Mouse (Mus musculus) G1E (cell line): ENCODE results near the gene Tmem204. TPM values are rescaled to one million over a fixed set of nuclear protein-coding genes. Genes with fewer than 3 reads are reported as not detected.

Source experiments
- ATAC-seq: 2 replicates; pipeline ENCODE4 v1.8.0; 2016; ENCODE audit warnings: mild to moderate bottlenecking; ENCODE audit not compliant: insufficient number of reproducible peaks, poor library complexity, low FRiP score, severe bottlenecking; ENCODE audit errors: extremely low read depth
- DNase-seq: peaks from one replicate; pipeline ENCODE4 v3.0.0; 2012; ENCODE audit warnings: low spot score
- H3K27me3 ChIP-seq: 2 replicates; pipeline ENCODE4 v1.6.1; 2012; ENCODE audit warnings: mild to moderate bottlenecking, low read length, inconsistent platforms; ENCODE audit not compliant: insufficient read depth
- H3K36me3 ChIP-seq: replicated peaks from 2 replicates; pipeline ENCODE3; 2012; ENCODE audit warnings: mild to moderate bottlenecking, inconsistent platforms
- H3K4me1 ChIP-seq: 2 replicates; pipeline ENCODE4 v1.6.1; 2012; ENCODE audit warnings: low read depth, low read length, inconsistent platforms, mixed read lengths; ENCODE audit not compliant: insufficient read depth
- H3K4me3 ChIP-seq: 2 replicates; pipeline ENCODE4 v1.5.1; 2012; ENCODE audit warnings: low read depth, mild to moderate bottlenecking, inconsistent platforms, low read length, moderate library complexity, mixed read lengths
- H3K9me3 ChIP-seq: replicated peaks from 2 replicates; pipeline ENCODE4 v1.6.1; 2012; ENCODE audit warnings: inconsistent platforms
- CTCF ChIP-seq: IDR thresholded peaks from 2 replicates; pipeline ENCODE4 v1.5.1; 2012; ENCODE audit warnings: low read depth, low read length, inconsistent platforms, mixed read lengths
- GATA1 ChIP-seq: IDR thresholded peaks from 2 replicates; pipeline ENCODE4 v1.6.1; 2012; ENCODE audit warnings: borderline replicate concordance, low read length, inconsistent platforms, mixed read lengths
- GATA2 ChIP-seq: IDR thresholded peaks from 2 replicates; pipeline ENCODE4 v1.6.1; 2012; ENCODE audit warnings: low read depth, low read length, inconsistent platforms, borderline replicate concordance
- POLR2AphosphoS5 ChIP-seq: IDR thresholded peaks from 2 replicates; pipeline ENCODE4 v1.6.1; 2012; ENCODE audit warnings: low read depth, low read length, inconsistent platforms; ENCODE audit not compliant: insufficient replicate concordance
- TAL1 ChIP-seq: conservative IDR thresholded peaks from 2 replicates; pipeline ENCODE4 v1.6.1; 2012; ENCODE audit warnings: low read depth, low read length, inconsistent platforms, mixed read lengths
- polyA plus RNA-seq: library from polyadenylated mRNA; stranded (reverse); fragments of >175 nt; gene quantifications from 2 replicates; pipeline ENCODE4 v1.2.3, GENCODE M21; 2012
- total RNA-seq, 2 experiments: library from RNA; stranded (forward) in 1 of 2; stranded (reverse) in 1 of 2; fragments of 200-1000 nt in 1 of 2; fragments of >200 nt in 1 of 2; fragmentation: Nextera tagmentation in 1 of 2; gene quantifications; 2 replicates each; pipeline ENCODE4 v1.2.3; 2014 to 2017

The Tmem204 gene
- total and polyA plus RNA-seq, 3 experiments: 0.11 TPM; not detected in 2

GRCm38 (mm10) chr17:25064351-25064750 is 19.0 kb downstream of the Tmem204 start:
- Histone ChIP-seq H3K4me1 (no peaks in the 10 kb centered on the region), H3K9me3 (no peaks in the 10 kb centered on the region), H3K36me3 (peaks cover 53% of the 10 kb centered on the region), H3K4me3 (no peak overlapping the region), H3K27me3 (no peaks in the 10 kb centered on the region)
- ATAC-seq (no peak), DNase-seq (no peak)
- TF ChIP-seq CTCF: no peak
- TF ChIP-seq TAL1: no peak
- no peak for TF ChIP-seq POLR2AphosphoS5
- no peak for TF ChIP-seq GATA1
- TF ChIP-seq GATA2: no peak

GRCm38 (mm10) chr17:25063872-25064271 is 19.5 kb downstream of the Tmem204 start:
- peaks cover 53% of the 10 kb centered on the region for H3K36me3 ChIP-seq
- ATAC-seq: no peak
- no peaks in the 10 kb centered on the region for H3K27me3 ChIP-seq
- no peak for DNase-seq
- no peaks in the 10 kb centered on the region for H3K4me1 ChIP-seq
- TF ChIP-seq CTCF (no peak), GATA2 (no peak), GATA1 (no peak), POLR2AphosphoS5 (no peak), TAL1 (no peak)
- no peak overlapping the region for H3K4me3 ChIP-seq
- H3K9me3 ChIP-seq: no peaks in the 10 kb centered on the region

DNA sequence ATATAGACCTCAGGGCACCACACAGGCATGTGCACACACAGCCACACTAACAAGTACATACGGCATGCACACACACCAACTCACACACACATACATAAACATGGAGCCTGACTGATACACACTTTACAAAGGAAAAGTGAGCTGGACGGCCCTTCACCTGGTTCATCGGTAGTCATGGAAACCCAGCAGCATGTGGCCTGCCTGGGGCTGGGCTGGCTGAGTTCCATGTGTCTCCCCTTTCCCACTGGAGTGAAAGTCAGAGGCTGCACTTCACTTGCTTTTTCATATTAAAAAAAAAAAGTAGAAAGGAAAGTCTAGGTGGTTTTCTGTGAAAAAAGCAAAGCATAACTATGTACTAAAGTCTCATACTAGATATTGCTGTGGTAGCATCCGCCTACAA is 20.1 kb downstream of the Tmem204 start:
- no peaks in the 10 kb centered on the region for H3K9me3 ChIP-seq
- DNase-seq: no peak
- H3K4me1 ChIP-seq: no peaks in the 10 kb centered on the region
- H3K27me3 ChIP-seq: no peaks in the 10 kb centered on the region
- TF ChIP-seq GATA2 (no peak), POLR2AphosphoS5 (no peak), GATA1 (no peak), TAL1 (no peak), CTCF (no peak)
- H3K4me3 ChIP-seq: no peak overlapping the region
- no peak for ATAC-seq
- peaks cover 55% of the 10 kb centered on the region for H3K36me3 ChIP-seq

- Histone ChIP-seq H3K27me3 (no peaks in the 10 kb centered on the region), H3K36me3 (peaks cover 77% of the 10 kb centered on the region), H3K4me1 (no peaks in the 10 kb centered on the region), H3K9me3 (no peaks in the 10 kb centered on the region), H3K4me3 (no peak overlapping the region)
- DNase-seq (no peak), ATAC-seq (no peak)
- TF ChIP-seq TAL1 (no peak), GATA2 (no peak), POLR2AphosphoS5 (no peak), CTCF (no peak), GATA1 (no peak)
Observed at GRCm38 (mm10) chr17:25057041-25057440, 26.4 kb downstream of the Tmem204 start.

GRCm38 (mm10) chr17:25053274-25053673 is 30.1 kb downstream of the Tmem204 start:
- Histone ChIP-seq H3K27me3 (no peaks in the 10 kb centered on the region), H3K4me1 (no peaks in the 10 kb centered on the region), H3K4me3 (no peak overlapping the region), H3K36me3 (peaks cover 79% of the 10 kb centered on the region), H3K9me3 (no peaks in the 10 kb centered on the region)
- ATAC-seq (no peak), DNase-seq (no peak)
- TF ChIP-seq GATA1 (no peak), TAL1 (no peak), GATA2 (no peak), CTCF (no peak), POLR2AphosphoS5 (no peak)

GRCm38 (mm10) chr17:25047143-25047542 is 36.2 kb downstream of the Tmem204 start:
- Histone ChIP-seq H3K4me3 (no peak overlapping the region), H3K27me3 (no peaks in the 10 kb centered on the region), H3K36me3 (peaks cover 67% of the 10 kb centered on the region), H3K4me1 (no peaks in the 10 kb centered on the region), H3K9me3 (no peaks in the 10 kb centered on the region)
- no peak for DNase-seq
- no peak for ATAC-seq
- TF ChIP-seq CTCF (no peak), GATA2 (no peak), GATA1 (no peak), TAL1 (no peak), POLR2AphosphoS5 (no peak)

DNA sequence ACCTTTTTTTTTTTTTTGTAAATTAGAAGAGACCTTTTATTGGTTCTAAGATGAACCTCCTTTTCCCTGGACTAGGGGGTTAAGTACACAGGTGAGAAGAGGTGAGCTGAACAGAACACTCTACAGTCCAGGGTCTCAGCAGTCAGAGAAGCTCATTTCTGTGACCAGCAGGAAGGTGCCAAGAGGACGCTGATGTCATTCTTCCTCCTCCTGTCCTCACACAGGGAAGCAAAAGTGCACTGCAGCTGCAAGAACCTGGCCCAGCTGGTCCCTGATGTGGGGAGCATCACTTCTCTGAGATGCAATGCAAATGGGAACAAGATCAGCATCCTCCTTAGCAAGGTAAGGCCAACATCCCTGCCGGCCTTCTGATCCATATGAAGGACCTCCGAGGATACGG is 38.1 kb downstream of the Tmem204 start:
- TF ChIP-seq GATA1 (no peak), GATA2 (no peak), TAL1 (no peak), POLR2AphosphoS5 (no peak)
- no peak for ATAC-seq
- no peak overlapping the region for H3K4me3 ChIP-seq
- H3K36me3 ChIP-seq: peaks cover 68% of the 10 kb centered on the region
- no peak for DNase-seq
- H3K9me3 ChIP-seq: no peaks in the 10 kb centered on the region
- H3K27me3 ChIP-seq: no peaks in the 10 kb centered on the region
- no peaks in the 10 kb centered on the region for H3K4me1 ChIP-seq
